Mouse (Mus musculus) midbrain, postnatal 0 days (tissue): Measurements from ENCODE around the gene Hist1h2ai. TPM values are rescaled to one million over a fixed set of nuclear protein-coding genes. Genes with fewer than 3 reads are reported as not detected.
"Not testable (repeated sequence)": the region's sequence is repeated elsewhere in the genome, so short reads cannot be mapped to it uniquely, and the experiment has no call there.

Experiments
- ATAC-seq: fragments of 200-750 bp; cut with Nextera tagmentation; 2 replicates; pipeline ENCODE4 v1.8.0; 2017; ENCODE audit warnings: moderate number of reproducible peaks, mild to moderate bottlenecking, moderate TSS enrichment, moderate library complexity; ENCODE audit not compliant: low FRiP score
- DNase-seq: peaks from one replicate; pipeline ENCODE4 v3.0.0-alpha.2; 2015; ENCODE audit warnings: low spot score
- H3K27ac ChIP-seq: fragments of 300-500 bp; sonication (generic); 2 replicates; pipeline ENCODE4 v1.5.1; 2014; ENCODE audit warnings: low read depth, mild to moderate bottlenecking, low read length, mixed read lengths
- H3K27me3 ChIP-seq: fragments of 300-500 bp; sonication (generic); 2 replicates; pipeline ENCODE4 v1.6.1; 2014; ENCODE audit warnings: low read length, control low read depth, mixed read lengths; ENCODE audit not compliant: insufficient read depth
- H3K36me3 ChIP-seq: fragments of 300-500 bp; sonication (generic); 2 replicates; pipeline ENCODE4 v1.6.1; 2014; ENCODE audit warnings: low read length, control low read depth, mixed read lengths; ENCODE audit not compliant: insufficient read depth
- H3K4me1 ChIP-seq: fragments of 300-500 bp; sonication (generic); 2 replicates; pipeline ENCODE4 v1.6.1; 2014; ENCODE audit warnings: mild to moderate bottlenecking, control low read depth, antibody characterized with exemption, low read length, mixed read lengths; ENCODE audit not compliant: insufficient read depth
- H3K4me2 ChIP-seq: fragments of 300-500 bp; sonication (generic); 2 replicates; pipeline ENCODE4 v1.6.1; 2014; ENCODE audit warnings: low read depth, mild to moderate bottlenecking, low read length, mixed read lengths; ENCODE audit not compliant: poor library complexity, severe bottlenecking
- H3K4me3 ChIP-seq: fragments of 300-500 bp; sonication (generic); 2 replicates; pipeline ENCODE4 v1.5.1; 2014; ENCODE audit warnings: low read depth, mild to moderate bottlenecking, low read length, moderate library complexity
- H3K9ac ChIP-seq: fragments of 300-500 bp; sonication (generic); replicated peaks from 2 replicates; pipeline ENCODE4 v1.6.1; 2014; ENCODE audit warnings: mild to moderate bottlenecking, low read length, moderate library complexity, mixed read lengths; ENCODE audit not compliant: poor library complexity, severe bottlenecking
- H3K9me3 ChIP-seq: fragments of 300-500 bp; sonication (generic); 2 replicates; pipeline ENCODE4 v1.6.1; 2016; ENCODE audit warnings: low read length, control low read depth
- CTCF ChIP-seq: IDR thresholded peaks from 2 replicates; pipeline ENCODE4 v1.5.1; 2016; ENCODE audit warnings: antibody characterized with exemption, mild to moderate bottlenecking
- WGBS: fragments of 180-500 bp; shearing (Covaris S2); extraction: QIAGEN DNeasy Blood & Tissue Kit; methylation state at CpG from one replicate; pipeline ENCODE4 v1.1.7; 2014; 5-methylcytosine and 5-hydroxymethylcytosine counted together
- polyA plus RNA-seq: library from polyadenylated mRNA; unstranded; fragments of >200 nt; fragmentation: Nextera tagmentation; extraction: Ambion mirVana; gene quantifications from 2 replicates; pipeline ENCODE4 v1.2.1, GENCODE M21; 2015
- total RNA-seq: library from RNA; depleted of rRNA; stranded (reverse); fragments of >200 nt; gene quantifications from 2 replicates; pipeline ENCODE4 v1.2.3, GENCODE M21; 2014; rRNA removed

Hist1h2ai gene
- total RNA-seq (253 and 398 TPM in 2 replicates), polyA plus RNA-seq (3.2 and 3.5 TPM in 2 replicates)

DNA sequence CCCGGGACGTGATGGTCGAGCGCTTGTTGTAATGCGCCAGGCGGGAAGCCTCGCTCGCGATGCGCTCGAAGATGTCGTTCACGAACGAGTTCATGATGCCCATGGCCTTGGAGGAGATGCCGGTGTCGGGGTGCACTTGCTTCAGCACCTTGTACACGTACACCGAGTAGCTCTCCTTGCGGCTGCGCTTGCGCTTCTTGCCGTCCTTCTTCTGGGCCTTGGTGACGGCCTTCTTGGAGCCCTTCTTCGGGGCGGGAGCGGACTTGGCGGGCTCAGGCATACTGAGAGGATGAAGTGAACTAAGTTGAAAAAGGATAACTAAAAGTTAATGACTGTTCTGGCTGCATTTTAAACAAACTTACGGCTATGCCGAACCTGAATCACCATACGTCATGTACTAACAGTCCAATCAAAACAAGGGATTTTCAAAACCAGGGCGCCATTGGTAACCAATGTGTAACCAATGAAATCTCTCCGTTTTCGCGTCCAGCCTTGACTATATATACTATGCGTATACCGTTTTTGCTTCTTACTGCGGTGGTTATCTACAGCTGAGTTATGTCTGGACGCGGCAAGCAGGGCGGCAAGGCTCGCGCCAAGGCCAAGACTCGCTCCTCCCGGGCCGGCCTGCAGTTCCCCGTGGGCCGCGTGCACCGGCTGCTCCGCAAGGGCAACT lies at the start of gene Hist1h2ai, which contains the start of gene Hist1h2bl:
Gene Hist1h2ai, plus strand, starts transcription at position 559 of the 676 bp plus-strand sequence.
Gene Hist1h2bl, minus strand, starts transcription at position 280 of the 676 bp plus-strand sequence.
- not testable (repeated sequence) for H3K4me1 ChIP-seq, H3K36me3 ChIP-seq, H3K27me3 ChIP-seq, H3K9me3 ChIP-seq
- Histone ChIP-seq H3K4me3 (peak within 1 kb of the TSS; percentile 38), H3K4me2 (peak within 1 kb of the TSS; percentile 73), H3K27ac (peak within 1 kb of the TSS; percentile 71), H3K9ac (peak within 1 kb of the TSS; percentile 50; the same call in 1 of the 2 replicates)
- DNase-seq (peak; percentile 98), ATAC-seq (peak; percentile 96)
- under 1% methylated on average over 24 of the region's 50 CpGs for WGBS

GRCm38 (mm10) chr13:21677305-21677704 lies 38.9 kb upstream of the Hist1h2ai start, which contains the start of gene Olfr1360:
TSS of gene Olfr1360 (minus strand) at chr13:21677405.
- Histone ChIP-seq H3K9ac (no peak within 1 kb of the TSS), H3K27me3 (no peaks in the 10 kb centered on the region), H3K27ac (no peak within 1 kb of the TSS), H3K9me3 (no peaks in the 10 kb centered on the region), H3K4me2 (no peak within 1 kb of the TSS), H3K4me3 (no peak within 1 kb of the TSS), H3K36me3 (no peaks in the 10 kb centered on the region), H3K4me1 (no peaks in the 10 kb centered on the region)
- 85% methylated on average over 2 of the region's 2 CpGs for WGBS
- DNase-seq (no peak), ATAC-seq (no peak)
- no peak for TF ChIP-seq CTCF

GRCm38 (mm10) chr13:21697811-21698210 lies 18.4 kb upstream of the Hist1h2ai start, which contains the start of gene Olfr1359:
TSS of gene Olfr1359 (plus strand) at chr13:21698111.
- ATAC-seq, result no peak
- Histone ChIP-seq H3K27me3 (no peaks in the 10 kb centered on the region), H3K4me2 (no peak within 1 kb of the TSS), H3K4me3 (no peak within 1 kb of the TSS), H3K27ac (no peak within 1 kb of the TSS), H3K9me3 (no peaks in the 10 kb centered on the region), H3K9ac (no peak within 1 kb of the TSS), H3K36me3 (no peaks in the 10 kb centered on the region), H3K4me1 (no peaks in the 10 kb centered on the region)
- DNase-seq, result no peak
- no peak for TF ChIP-seq CTCF

GRCm38 (mm10) chr13:21706669-21707068 lies 9.6 kb upstream of the Hist1h2ai start:
- no peak for DNase-seq
- no peak for ATAC-seq
- H3K9ac ChIP-seq, result no peak overlapping the region
- no peaks in the 10 kb centered on the region for H3K9me3 ChIP-seq
- no peak overlapping the region for H3K27ac ChIP-seq
- no peak overlapping the region for H3K4me3 ChIP-seq
- TF ChIP-seq CTCF, result no peak
- H3K4me1 ChIP-seq, result no peaks in the 10 kb centered on the region
- 71% methylated on average over 4 of the region's 4 CpGs for WGBS
- H3K36me3 ChIP-seq, result no peaks in the 10 kb centered on the region
- H3K4me2 ChIP-seq, result no peak overlapping the region
- no peaks in the 10 kb centered on the region for H3K27me3 ChIP-seq

GRCm38 (mm10) chr13:21710031-21710711 lies 6.1 kb upstream of the Hist1h2ai start:
- no peaks in the 10 kb centered on the region for H3K9me3 ChIP-seq
- no peaks in the 10 kb centered on the region; the same call in 1 of the 2 replicates for H3K4me1 ChIP-seq
- H3K9ac ChIP-seq, result peak overlapping the region; percentile 52
- under 1% methylated on average over 32 of the region's 32 CpGs for WGBS
- ATAC-seq, result peak; percentile 89
- peak overlapping the region; percentile 72 for H3K4me3 ChIP-seq
- peak; percentile 91 for DNase-seq
- peak; percentile 92 for TF ChIP-seq CTCF
- peak overlapping the region; percentile 61 for H3K4me2 ChIP-seq
- no peaks in the 10 kb centered on the region for H3K36me3 ChIP-seq
- peak overlapping the region; percentile 78 for H3K27ac ChIP-seq
- H3K27me3 ChIP-seq, result no peaks in the 10 kb centered on the region
